Mouse (Mus musculus): ENCODE measurements at regions not wholly inside any gene's neighbourhood (a gene's known extent, or its start where the extent isn't known, plus 50 kb on each side); places are given as distances from the start of the nearest gene placed in this dataset.
A peak's percentile ranks its signal among the peaks of the same experiment; 100 is the strongest.
"Not testable (repeated sequence)": the region's sequence is repeated elsewhere in the genome, so short reads cannot be mapped to it uniquely, and the experiment has no call there.

GRCm38 (mm10) chr6:89121023-89121745, 219.1 kb downstream of the Tpra1 start:
- intact Hi-C loops (cut with DNase I) = no loop called here
- no peak for DNase-seq

DNA sequence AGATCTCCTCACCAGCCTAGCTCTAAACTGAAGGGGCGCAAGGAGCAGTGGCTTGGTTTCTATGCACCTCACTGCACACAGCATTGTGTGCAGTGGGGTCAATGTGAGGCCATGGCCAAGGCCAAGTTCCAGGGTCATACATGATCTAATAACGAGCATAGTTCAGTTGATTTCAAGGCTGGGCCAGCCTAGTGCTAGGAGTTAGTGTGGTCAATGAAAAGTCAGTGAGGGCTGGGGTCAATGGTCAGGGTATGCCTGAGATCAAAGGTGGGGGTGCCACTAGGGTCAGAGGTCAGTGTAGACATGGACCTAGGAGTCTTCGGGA, 219.7 kb downstream of the Tpra1 start:
- intact Hi-C loops (cut with DNase I) = no loop called here
- no peak for DNase-seq

- DNase-seq = no peak
- intact Hi-C loops (cut with DNase I) = no loop called here
Measured at GRCm38 (mm10) chr6:89125916-89126315, 223.9 kb downstream of the Tpra1 start.

DNA sequence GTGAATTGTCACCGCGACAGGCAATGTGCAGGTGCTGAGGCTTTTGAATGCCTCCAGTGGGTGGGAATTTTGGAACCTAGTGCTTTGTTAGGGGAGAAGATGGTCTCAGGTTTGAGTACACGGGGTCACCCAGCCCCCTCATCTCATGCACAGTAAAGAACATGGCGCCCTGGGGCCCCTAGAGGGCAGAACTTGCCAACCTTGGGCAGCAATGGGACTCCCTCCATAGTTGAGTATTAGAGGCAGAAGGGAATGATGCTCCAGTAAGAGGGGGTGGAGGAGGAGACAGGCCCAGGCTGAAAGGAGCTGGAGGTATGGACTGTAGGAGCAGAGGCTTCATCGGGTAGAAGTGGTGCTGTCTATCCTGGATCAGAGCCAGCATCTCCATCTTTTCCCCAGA, 226.1 kb downstream of the Tpra1 start:
- intact Hi-C loops (cut with DNase I); DNase-seq: not testable (repeated sequence)

DNA sequence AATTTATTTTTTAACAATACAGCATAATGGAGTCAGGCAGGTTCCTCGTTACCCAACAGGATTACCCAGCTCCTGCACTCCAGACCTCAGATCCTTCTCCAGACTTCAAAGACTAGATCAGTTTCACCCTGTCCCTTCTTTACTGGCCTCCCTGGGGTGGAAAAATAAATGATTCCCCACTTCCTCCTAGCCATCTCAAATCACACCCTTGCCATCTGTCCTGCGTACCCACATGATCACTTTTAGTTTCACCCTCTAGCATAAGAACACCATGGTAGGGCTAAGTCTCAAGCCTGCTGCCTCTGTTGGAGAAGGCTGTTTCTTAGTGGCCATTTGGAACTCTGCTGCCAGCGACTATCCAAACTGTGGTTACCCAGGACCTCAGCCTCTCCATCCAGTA, 222.0 kb downstream of the Plxna1 start:
- no peak for DNase-seq
- intact Hi-C loops (cut with DNase I) = no loop called here

DNA sequence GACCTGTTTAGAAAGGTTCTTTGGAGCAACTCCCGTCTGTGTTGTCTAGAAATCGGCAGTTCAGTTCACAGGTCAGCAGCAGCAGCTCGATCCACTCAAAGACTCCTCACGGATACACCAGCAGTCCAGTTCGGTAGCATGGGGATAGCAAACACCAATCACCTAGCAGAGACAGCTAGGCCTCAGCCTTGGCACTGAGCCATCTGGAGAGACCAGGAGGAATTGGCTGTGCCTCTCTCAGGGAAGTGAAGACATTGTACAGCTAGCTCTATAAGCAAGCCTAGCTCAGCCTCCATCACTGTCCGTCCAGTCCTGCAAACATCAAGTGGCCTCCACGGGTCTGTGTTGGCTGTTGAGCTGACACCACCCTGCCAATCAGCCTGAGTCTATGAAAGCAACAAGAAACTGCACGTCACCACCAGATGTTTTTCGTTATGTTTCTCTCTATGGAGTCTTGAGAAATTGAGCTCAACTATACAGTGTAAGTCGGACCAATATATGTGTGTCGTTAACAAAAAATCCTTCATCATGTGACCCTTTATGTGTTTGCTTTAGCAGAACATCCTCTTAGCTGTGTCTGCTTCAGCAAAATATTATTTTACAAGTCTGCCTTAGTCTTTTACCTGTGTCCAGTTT, 209.3 kb downstream of the Plxna1 start:
- intact Hi-C loops (cut with DNase I) = no loop called here
- DNase-seq = no peak

DNA sequence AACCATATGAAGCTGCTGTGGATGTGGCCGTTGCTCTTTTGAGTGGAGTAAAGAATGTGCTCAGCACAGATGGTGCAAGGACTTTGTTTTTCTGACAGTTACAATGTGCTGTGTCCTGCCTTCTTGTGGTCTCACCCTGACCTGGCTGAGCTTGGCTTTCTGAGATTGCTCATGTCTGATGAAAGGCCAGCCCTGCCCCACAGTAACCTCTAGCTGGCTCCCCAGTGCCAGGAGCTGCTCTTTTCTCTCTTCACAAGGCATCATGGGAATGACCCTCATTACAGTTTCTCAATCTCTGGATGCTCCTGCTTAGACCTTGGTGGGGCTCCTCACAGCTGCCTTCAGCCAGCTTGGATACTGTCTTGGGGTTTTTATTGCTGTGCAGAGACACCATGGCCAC, 204.9 kb downstream of the Plxna1 start:
- intact Hi-C loops (cut with DNase I) = no loop called here

DNA sequence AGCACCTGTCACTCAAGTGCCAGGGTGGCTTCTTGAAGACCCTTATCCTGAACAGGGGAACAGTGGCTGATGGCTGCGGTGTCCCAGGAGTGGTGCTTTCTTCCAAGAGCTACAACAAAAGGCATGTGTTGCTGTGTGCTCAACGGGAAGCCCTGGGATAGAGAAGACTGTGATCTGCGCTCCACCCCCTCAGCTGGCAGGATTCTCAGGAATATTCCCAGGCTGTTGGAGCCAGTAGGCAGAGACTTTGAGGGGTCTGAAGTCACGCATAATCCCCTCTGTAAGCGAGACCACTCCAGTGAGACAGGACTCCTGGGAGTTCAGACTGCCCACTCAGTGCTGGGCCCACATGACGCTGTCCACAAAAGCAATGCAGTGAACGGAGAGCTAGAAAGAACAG, 202.4 kb downstream of the Plxna1 start:
- DNase-seq = no peak
- intact Hi-C loops (cut with DNase I) = no loop called here

More for the DNA sequence above, 204.9 kb downstream of the Plxna1 start:
- no peak for DNase-seq

DNA sequence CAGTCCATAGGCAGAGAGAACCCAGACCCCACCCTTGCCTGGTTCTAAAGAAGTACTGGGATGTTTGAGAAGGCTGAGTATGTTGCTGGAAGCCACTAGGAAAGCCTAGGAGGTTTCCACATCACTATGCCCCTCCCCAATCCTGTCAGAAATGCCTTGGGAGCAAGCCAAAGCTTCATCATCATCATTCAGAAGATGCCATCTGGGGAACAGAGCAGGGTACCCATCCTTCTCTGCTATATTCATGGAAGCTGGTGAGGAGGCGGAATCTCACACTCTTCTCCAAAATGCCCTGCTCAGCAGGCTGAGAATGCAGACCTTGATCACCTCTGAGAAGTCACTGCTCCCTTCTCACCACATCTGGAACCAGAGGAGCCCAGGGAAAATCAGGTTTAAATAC, 200.7 kb downstream of the Plxna1 start:
- DNase-seq = no peak
- intact Hi-C loops (cut with DNase I) = no loop called here

- no peak for DNase-seq
- intact Hi-C loops (cut with DNase I) = no loop called here
Measured at GRCm38 (mm10) chr6:89169520-89169919, 192.9 kb downstream of the Plxna1 start.

DNA sequence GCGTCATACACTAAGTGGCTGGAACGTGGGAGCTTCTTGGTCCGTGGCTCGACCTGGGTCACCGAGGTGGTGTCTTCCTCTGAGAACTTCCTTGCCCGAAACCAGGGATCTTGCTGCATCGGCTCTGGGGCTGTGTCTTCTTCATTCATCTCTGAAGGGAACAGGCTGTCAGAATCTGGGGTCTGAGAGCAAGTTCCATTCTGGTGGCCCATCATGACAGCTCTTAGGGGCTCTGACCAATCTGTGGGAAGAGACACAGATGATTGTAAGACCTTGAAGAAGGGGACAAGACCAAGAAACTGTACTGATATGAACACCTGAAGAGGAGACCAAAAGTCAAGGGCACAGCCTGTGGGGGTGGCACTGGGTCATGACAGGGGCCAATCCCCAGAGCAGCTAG, 177.5 kb downstream of the Plxna1 start:
- intact Hi-C loops (cut with DNase I); DNase-seq: not testable (repeated sequence)

- DNase-seq; intact Hi-C loops (cut with DNase I): not testable (repeated sequence)
Measured at GRCm38 (mm10) chr6:89200514-89201284, 161.7 kb downstream of the Plxna1 start.

DNA sequence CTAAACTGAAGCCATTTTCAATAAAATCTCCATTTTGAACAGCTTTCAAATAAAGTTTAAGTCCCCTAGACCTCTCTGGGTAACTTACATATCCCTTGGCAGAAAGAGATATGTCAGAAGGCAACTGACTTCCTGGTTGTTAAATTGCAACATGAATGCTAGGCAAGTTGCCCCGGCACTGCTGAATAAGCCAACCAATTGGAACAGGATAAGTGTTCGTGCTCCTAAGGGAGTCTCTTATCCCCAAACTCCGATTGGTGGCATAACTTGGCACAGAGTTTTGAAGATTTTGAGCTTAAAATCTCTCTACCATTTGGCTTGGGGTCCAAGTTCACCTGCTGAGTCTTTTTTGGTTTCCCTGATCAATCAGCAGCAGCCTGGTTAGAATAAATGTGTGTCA, 147.4 kb downstream of the Plxna1 start:
- no peak for DNase-seq
- intact Hi-C loops (cut with DNase I) = no loop called here

DNA sequence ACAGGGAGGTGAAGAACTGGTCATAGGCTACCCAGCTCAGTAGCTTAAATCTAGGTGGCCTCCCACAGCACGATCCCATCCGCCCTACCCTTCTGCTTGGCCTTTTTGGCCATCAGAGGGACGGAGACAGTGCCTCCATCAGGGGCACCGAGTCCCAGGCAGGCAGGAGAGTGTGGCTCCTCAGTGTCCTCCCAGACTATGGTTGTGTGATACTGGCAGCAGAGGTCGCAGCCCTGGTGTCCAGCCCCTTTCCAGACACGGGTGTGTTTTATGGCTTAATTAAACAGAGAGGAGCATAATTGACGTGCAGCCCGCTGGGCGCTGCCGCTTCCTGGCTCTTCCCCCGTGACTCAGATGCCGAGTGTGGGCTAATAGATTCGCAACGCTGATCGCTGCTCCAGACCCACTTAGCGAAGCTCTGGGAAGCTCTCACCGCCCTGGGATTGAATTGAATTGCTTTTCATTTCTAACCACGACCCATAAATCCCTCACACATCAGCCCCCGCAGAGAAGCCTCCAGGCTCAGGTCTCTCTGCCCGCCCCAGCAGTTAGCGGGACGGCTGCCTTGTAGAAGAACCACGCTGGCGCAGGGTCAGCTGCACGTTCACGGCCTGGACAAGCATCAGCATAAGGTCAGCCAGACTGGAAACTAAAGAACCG, 126.9 kb downstream of the Plxna1 start:
- intact Hi-C loops (cut with DNase I) = loop anchor here (5.0 kb wide), 1 partner anchor 298 kb away; no protein-coding TSS in a partner anchor
- no peak for DNase-seq

DNA sequence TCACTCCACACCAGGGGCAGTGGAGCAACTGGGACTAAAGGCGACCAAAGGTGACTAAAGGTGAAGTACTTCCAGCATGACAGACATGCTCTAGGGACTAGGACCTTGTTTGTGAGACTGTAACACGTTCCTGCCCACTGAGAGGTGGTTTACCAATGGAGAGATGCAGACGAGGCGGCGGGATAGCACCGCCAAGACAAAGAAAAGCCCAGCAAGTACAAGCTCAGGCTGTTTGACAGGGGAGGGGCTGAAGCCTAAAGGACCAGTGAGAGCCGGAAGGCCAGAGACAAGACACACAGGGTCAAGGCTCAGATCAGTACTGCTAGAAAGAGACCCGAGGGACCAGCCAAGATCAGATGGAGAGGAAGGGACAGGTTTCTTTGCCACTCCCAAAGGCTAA, 126.2 kb downstream of the Plxna1 start:
- DNase-seq = no peak
- intact Hi-C loops (cut with DNase I) = loop anchor here (5.0 kb wide), 1 partner anchor 299 kb away; no protein-coding TSS in a partner anchor

- no peak for DNase-seq
- intact Hi-C loops (cut with DNase I) = loop anchor here (5.0 kb wide), 1 partner anchor 300 kb away; no protein-coding TSS in a partner anchor
Measured at GRCm38 (mm10) chr6:89236892-89237646, 125.4 kb downstream of the Plxna1 start.

- no peak for DNase-seq
- intact Hi-C loops (cut with DNase I) = loop anchor here (5.0 kb wide), 1 partner anchor 302 kb away; no protein-coding TSS in a partner anchor
Measured at GRCm38 (mm10) chr6:89238871-89239270, 123.5 kb downstream of the Plxna1 start.

GRCm38 (mm10) chr6:89239511-89239910, 122.9 kb downstream of the Plxna1 start:
- intact Hi-C loops (cut with DNase I) = loop anchor here (5.0 kb wide), 1 partner anchor 302 kb away; no protein-coding TSS in a partner anchor
- peak; percentile 82 to 91 for DNase-seq

DNA sequence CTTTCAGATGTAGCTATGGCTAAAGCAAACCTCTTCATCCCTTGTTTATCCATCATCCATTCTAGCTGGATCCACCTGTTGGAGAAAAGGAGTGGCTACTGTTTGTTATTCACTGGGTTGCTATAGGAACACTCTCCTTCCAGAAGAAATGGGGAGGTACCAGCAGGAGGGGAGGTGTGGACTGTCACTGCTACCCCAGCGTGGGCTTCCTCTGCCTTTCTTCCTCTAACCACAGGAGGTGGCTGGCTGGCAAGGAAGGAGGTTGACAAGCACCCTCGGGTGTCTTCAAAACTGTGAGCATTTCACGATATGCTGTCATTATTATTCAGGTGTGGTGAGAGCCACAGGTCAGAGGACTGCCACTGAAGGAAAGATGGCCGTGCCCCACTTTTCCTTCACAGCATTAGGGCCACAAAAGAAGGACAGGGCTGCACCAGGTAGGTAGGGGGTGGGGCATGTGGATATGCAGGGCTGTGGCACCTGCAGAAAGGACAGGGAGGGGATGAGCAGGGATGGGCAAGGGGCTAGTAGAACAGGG, 122.2 kb downstream of the Plxna1 start:
- intact Hi-C loops (cut with DNase I) = loop anchor here (5.0 kb wide), 1 partner anchor 312 kb away; no protein-coding TSS in a partner anchor
- DNase-seq = no peak

Measured in heart, postnatal 14 days (tissue).